Mouse (Mus musculus): ENCODE data around the gene Hdac11. TPM values are rescaled to one million over a fixed set of nuclear protein-coding genes. Genes with fewer than 3 reads are reported as not detected.

The Hdac11 gene
- polyA plus RNA-seq, 1 experiment from 2014 or later, result 15.6 TPM

GRCm38 (mm10) chr6:91159047-91159446 is 2.6 kb downstream of the Hdac11 start:
- H3K27me3 ChIP-seq, result no peaks in the 10 kb centered on the region
- peak overlapping the region; percentile 83 for H3K4me2 ChIP-seq
- 0 out of 2 replicates have a peak overlapping the region, but pooled peaks have one; percentile 21 for H3K9ac ChIP-seq
- WGBS, result 82% methylated on average over 9 of the region's 9 CpGs
- H3K4me1 ChIP-seq, result peaks cover 64% of the 10 kb centered on the region
- H3K9me3 ChIP-seq, result no peaks in the 10 kb centered on the region
- 0 out of 2 replicates have a peak, but pooled peaks cover 8% of the 10 kb centered on the region for H3K36me3 ChIP-seq
- H3K27ac ChIP-seq, result no peak overlapping the region
- no peak for ATAC-seq (ENCODE audit: insufficient number of reproducible peaks, insufficient read depth, low FRiP score, low TSS enrichment, low read depth)
- no peak overlapping the region for H3K4me3 ChIP-seq

GRCm38 (mm10) chr6:91160399-91160798 is 3.9 kb downstream of the Hdac11 start:
- 25% methylated on average over 3 of the region's 3 CpGs for WGBS
- H3K4me1 ChIP-seq, result peaks cover 63% of the 10 kb centered on the region
- peak overlapping the region; percentile 52 for H3K9ac ChIP-seq
- peak overlapping the region; percentile 68 for H3K27ac ChIP-seq
- H3K27me3 ChIP-seq, result no peaks in the 10 kb centered on the region
- H3K4me2 ChIP-seq, result 0 out of 2 replicates have a peak overlapping the region, but pooled peaks have one; percentile 7
- ATAC-seq (ENCODE audit: insufficient number of reproducible peaks, insufficient read depth, low FRiP score, low TSS enrichment, low read depth), result no peak
- H3K36me3 ChIP-seq, result 0 out of 2 replicates have a peak, but pooled peaks cover 8% of the 10 kb centered on the region
- no peak overlapping the region for H3K4me3 ChIP-seq
- no peaks in the 10 kb centered on the region for H3K9me3 ChIP-seq

GRCm38 (mm10) chr6:91160976-91161375 is 4.5 kb downstream of the Hdac11 start:
- H3K4me3 ChIP-seq, result no peak overlapping the region
- H3K4me1 ChIP-seq, result peaks cover 62% of the 10 kb centered on the region
- 0 out of 2 replicates have a peak overlapping the region, but pooled peaks have one; percentile 52 for H3K9ac ChIP-seq
- 0 out of 2 replicates have a peak, but pooled peaks cover 8% of the 10 kb centered on the region for H3K36me3 ChIP-seq
- no peak overlapping the region for H3K27ac ChIP-seq
- H3K27me3 ChIP-seq, result no peaks in the 10 kb centered on the region
- WGBS, result 63% methylated on average over 2 of the region's 2 CpGs
- ATAC-seq (ENCODE audit: insufficient number of reproducible peaks, insufficient read depth, low FRiP score, low TSS enrichment, low read depth), result no peak
- no peak overlapping the region for H3K4me2 ChIP-seq
- H3K9me3 ChIP-seq, result no peaks in the 10 kb centered on the region

GRCm38 (mm10) chr6:91161506-91162235 is 5.2 kb downstream of the Hdac11 start:
- Histone ChIP-seq H3K27ac (no peak overlapping the region), H3K36me3 (0 out of 2 replicates have a peak, but pooled peaks cover 8% of the 10 kb centered on the region), H3K4me2 (no peak overlapping the region), H3K9me3 (no peaks in the 10 kb centered on the region), H3K4me1 (peaks cover 56% of the 10 kb centered on the region), H3K9ac (no peak overlapping the region), H3K4me3 (no peak overlapping the region), H3K27me3 (no peaks in the 10 kb centered on the region)
- 63% methylated on average over 6 of the region's 6 CpGs for WGBS
- no peak for ATAC-seq (ENCODE audit: insufficient number of reproducible peaks, insufficient read depth, low FRiP score, low TSS enrichment, low read depth)

- no peak for ATAC-seq (ENCODE audit: insufficient number of reproducible peaks, insufficient read depth, low FRiP score, low TSS enrichment, low read depth)
- no peak overlapping the region for H3K4me2 ChIP-seq
- no peaks in the 10 kb centered on the region for H3K27me3 ChIP-seq
- no peak overlapping the region for H3K27ac ChIP-seq
- peaks cover 52% of the 10 kb centered on the region for H3K4me1 ChIP-seq
- WGBS, result 59% methylated on average over 5 of the region's 5 CpGs
- no peak overlapping the region for H3K4me3 ChIP-seq
- peaks cover 8% of the 10 kb centered on the region; the same call in 1 of the 2 replicates for H3K36me3 ChIP-seq
- no peak overlapping the region for H3K9ac ChIP-seq
- H3K9me3 ChIP-seq, result no peaks in the 10 kb centered on the region
These were observed 5.8 kb downstream of the Hdac11 start for GRCm38 (mm10) chr6:91162314-91162713.

GRCm38 (mm10) chr6:91163195-91163911 is 6.9 kb downstream of the Hdac11 start:
- no peak overlapping the region for H3K4me3 ChIP-seq
- no peaks in the 10 kb centered on the region for H3K27me3 ChIP-seq
- H3K27ac ChIP-seq, result no peak overlapping the region
- no peak overlapping the region for H3K4me2 ChIP-seq
- no peak for ATAC-seq (ENCODE audit: insufficient number of reproducible peaks, insufficient read depth, low FRiP score, low TSS enrichment, low read depth)
- peaks cover 41% of the 10 kb centered on the region for H3K4me1 ChIP-seq
- no peak overlapping the region; the same call in 1 of the 2 replicates for H3K9ac ChIP-seq
- 86% methylated on average over 5 of the region's 5 CpGs for WGBS
- H3K9me3 ChIP-seq, result no peaks in the 10 kb centered on the region
- peaks cover 13% of the 10 kb centered on the region; the same call in 1 of the 2 replicates for H3K36me3 ChIP-seq

GRCm38 (mm10) chr6:91164584-91164983 is 8.1 kb downstream of the Hdac11 start:
- no peaks in the 10 kb centered on the region for H3K9me3 ChIP-seq
- H3K4me2 ChIP-seq, result no peak overlapping the region
- 69% methylated on average over 2 of the region's 2 CpGs for WGBS
- peaks cover 29% of the 10 kb centered on the region for H3K4me1 ChIP-seq
- H3K27ac ChIP-seq, result no peak overlapping the region
- no peak overlapping the region for H3K9ac ChIP-seq
- peaks cover 15% of the 10 kb centered on the region for H3K36me3 ChIP-seq
- ATAC-seq (ENCODE audit: insufficient number of reproducible peaks, insufficient read depth, low FRiP score, low TSS enrichment, low read depth), result no peak
- no peak overlapping the region for H3K4me3 ChIP-seq
- H3K27me3 ChIP-seq, result no peaks in the 10 kb centered on the region

- Histone ChIP-seq H3K27me3 (no peaks in the 10 kb centered on the region), H3K9me3 (no peaks in the 10 kb centered on the region), H3K4me2 (no peak overlapping the region), H3K4me1 (peaks cover 23% of the 10 kb centered on the region), H3K4me3 (no peak overlapping the region), H3K9ac (no peak overlapping the region), H3K27ac (no peak overlapping the region), H3K36me3 (peaks cover 17% of the 10 kb centered on the region)
- WGBS, result 30% methylated on average over 3 of the region's 3 CpGs
- no peak for ATAC-seq (ENCODE audit: insufficient number of reproducible peaks, insufficient read depth, low FRiP score, low TSS enrichment, low read depth)
These were observed 8.7 kb downstream of the Hdac11 start for GRCm38 (mm10) chr6:91165210-91165609.

GRCm38 (mm10) chr6:91167828-91168227 is 11.4 kb downstream of the Hdac11 start:
- H3K9ac ChIP-seq, result no peak overlapping the region
- no peak overlapping the region for H3K4me3 ChIP-seq
- no peaks in the 10 kb centered on the region for H3K27me3 ChIP-seq
- no peak overlapping the region for H3K4me2 ChIP-seq
- H3K36me3 ChIP-seq, result peaks cover 37% of the 10 kb centered on the region
- no peak for ATAC-seq (ENCODE audit: insufficient number of reproducible peaks, insufficient read depth, low FRiP score, low TSS enrichment, low read depth)
- no peaks in the 10 kb centered on the region for H3K9me3 ChIP-seq
- peaks cover 5% of the 10 kb centered on the region; the same call in 1 of the 2 replicates for H3K4me1 ChIP-seq
- no peak overlapping the region for H3K27ac ChIP-seq
- WGBS, result 54% methylated on average over 3 of the region's 3 CpGs

- H3K9ac ChIP-seq, result no peak overlapping the region
- no peak overlapping the region for H3K27ac ChIP-seq
- no peak overlapping the region for H3K4me3 ChIP-seq
- 91% methylated on average over 8 of the region's 8 CpGs for WGBS
- no peak overlapping the region for H3K4me2 ChIP-seq
- H3K36me3 ChIP-seq, result peaks cover 45% of the 10 kb centered on the region
- H3K9me3 ChIP-seq, result no peaks in the 10 kb centered on the region
- peaks cover 10% of the 10 kb centered on the region; the same call in 1 of the 2 replicates for H3K4me1 ChIP-seq
- no peaks in the 10 kb centered on the region for H3K27me3 ChIP-seq
- ATAC-seq (ENCODE audit: insufficient number of reproducible peaks, insufficient read depth, low FRiP score, low TSS enrichment, low read depth), result no peak
These were observed 12.7 kb downstream of the Hdac11 start for GRCm38 (mm10) chr6:91169129-91169528.

GRCm38 (mm10) chr6:91171396-91171895 is 15.0 kb downstream of the Hdac11 start:
- no peak for ATAC-seq (ENCODE audit: insufficient number of reproducible peaks, insufficient read depth, low FRiP score, low TSS enrichment, low read depth)
- Histone ChIP-seq H3K36me3 (peaks cover 48% of the 10 kb centered on the region), H3K9ac (no peak overlapping the region), H3K9me3 (no peaks in the 10 kb centered on the region), H3K4me1 (peaks cover 6% of the 10 kb centered on the region; the same call in 1 of the 2 replicates), H3K27ac (no peak overlapping the region), H3K27me3 (no peaks in the 10 kb centered on the region), H3K4me3 (no peak overlapping the region), H3K4me2 (no peak overlapping the region)
- WGBS, result 76% methylated on average over 3 of the region's 3 CpGs
